Mouse (Mus musculus) limb, embryonic 15.5 days (tissue): Measurements from ENCODE around the gene Cpt1b. TPM values are rescaled to one million over a fixed set of nuclear protein-coding genes. Genes with fewer than 3 reads are reported as not detected.
A peak's percentile ranks its signal among the peaks of the same experiment; 100 is the strongest.

Source experiments
- ATAC-seq: fragments of 200-750 bp; cut with Nextera tagmentation; 2 replicates; pipeline ENCODE4 v1.8.0; 2017; ENCODE audit warnings: low read depth, moderate TSS enrichment; ENCODE audit not compliant: insufficient number of reproducible peaks, low FRiP score, low TSS enrichment
- H3K27ac ChIP-seq: fragments of 300-500 bp; sonication (generic); 2 replicates; pipeline ENCODE4 v1.5.1; 2015; ENCODE audit warnings: moderate library complexity, mild to moderate bottlenecking, inconsistent platforms
- H3K27me3 ChIP-seq: fragments of 300-500 bp; sonication (generic); 2 replicates; pipeline ENCODE4 v1.6.1; 2015; ENCODE audit warnings: inconsistent platforms
- H3K36me3 ChIP-seq: fragments of 300-500 bp; sonication (generic); 2 replicates; pipeline ENCODE4 v1.6.1; 2015; ENCODE audit warnings: inconsistent platforms
- H3K4me1 ChIP-seq: fragments of 300-500 bp; sonication (generic); 2 replicates; pipeline ENCODE4 v1.6.1; 2015; ENCODE audit warnings: inconsistent platforms
- H3K4me2 ChIP-seq: fragments of 300-500 bp; sonication (generic); 2 replicates; pipeline ENCODE4 v1.6.1; 2015; ENCODE audit warnings: mild to moderate bottlenecking, inconsistent platforms
- H3K4me3 ChIP-seq: fragments of 300-500 bp; sonication (generic); 2 replicates; pipeline ENCODE4 v1.5.1; 2015; ENCODE audit warnings: mild to moderate bottlenecking, inconsistent platforms
- H3K9ac ChIP-seq: fragments of 300-500 bp; sonication (generic); 2 replicates; pipeline ENCODE4 v1.6.1; 2015; ENCODE audit warnings: inconsistent platforms
- H3K9me3 ChIP-seq: fragments of 300-500 bp; sonication (generic); 2 replicates; pipeline ENCODE4 v1.6.1; 2016; ENCODE audit warnings: inconsistent platforms
- WGBS: fragments of 180-500 bp; shearing (Covaris S2); methylation state at CpG from one replicate; pipeline ENCODE4 v1.1.7; 2015; 5-methylcytosine and 5-hydroxymethylcytosine counted together
- polyA plus RNA-seq: library from polyadenylated mRNA; unstranded; fragments of >200 nt; fragmentation: Nextera tagmentation; extraction: Ambion mirVana; gene quantifications from 2 replicates; pipeline ENCODE4 v1.2.1, GENCODE M21; 2015

The Cpt1b gene
- polyA plus RNA-seq, 1 experiment from 2014 or later, result 0.91 TPM

DNA sequence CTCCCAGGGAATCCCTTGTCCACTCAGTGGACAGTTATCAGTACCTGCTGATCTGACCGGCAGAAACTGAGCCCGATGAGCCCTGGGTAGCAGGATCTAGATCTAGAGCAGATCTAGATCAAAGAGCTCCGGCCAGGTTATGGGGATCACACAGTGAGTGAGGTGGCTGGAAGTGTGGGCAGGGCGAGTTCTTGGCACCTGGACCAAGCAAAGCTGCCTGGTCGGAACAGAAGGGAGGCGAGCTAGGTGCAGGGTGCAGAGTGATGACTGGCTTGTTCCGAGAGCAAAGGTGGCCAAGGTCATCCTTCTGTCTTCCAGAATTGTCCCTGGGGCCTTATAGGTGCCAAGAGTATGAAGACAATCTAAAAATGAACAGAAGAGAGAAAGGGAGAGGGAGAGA lies 34.2 kb upstream of the Cpt1b start:
- Histone ChIP-seq H3K27me3 (peaks cover 12% of the 10 kb centered on the region), H3K36me3 (no peaks in the 10 kb centered on the region), H3K9ac (no peak overlapping the region), H3K9me3 (no peaks in the 10 kb centered on the region), H3K4me1 (no peaks in the 10 kb centered on the region), H3K27ac (no peak overlapping the region), H3K4me2 (no peak overlapping the region), H3K4me3 (no peak overlapping the region)
- ATAC-seq, result no peak
- WGBS, result 76% methylated on average over 7 of the region's 7 CpGs

DNA sequence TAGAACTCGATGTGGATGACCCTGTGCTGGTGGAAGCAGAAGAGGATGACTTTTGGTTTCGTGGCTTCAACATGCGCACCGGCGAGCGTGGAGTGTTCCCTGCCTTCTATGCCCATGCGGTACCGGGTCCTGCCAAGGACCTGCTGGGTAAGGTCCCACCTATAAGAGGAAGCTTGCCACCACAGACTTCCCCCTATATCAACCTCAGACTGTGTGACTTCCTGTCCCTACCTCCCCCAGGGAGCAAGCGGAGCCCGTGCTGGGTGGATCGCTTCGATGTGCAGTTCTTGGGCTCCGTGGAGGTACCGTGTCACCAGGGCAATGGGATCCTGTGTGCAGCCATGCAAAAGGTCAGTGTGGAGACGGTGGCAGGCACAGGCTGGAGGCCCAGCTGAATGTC lies 33.3 kb upstream of the Cpt1b start:
- Histone ChIP-seq H3K27me3 (peaks cover 21% of the 10 kb centered on the region), H3K4me1 (peaks cover 7% of the 10 kb centered on the region), H3K4me3 (no peak overlapping the region), H3K9ac (no peak overlapping the region), H3K4me2 (no peak overlapping the region), H3K9me3 (no peaks in the 10 kb centered on the region), H3K36me3 (no peaks in the 10 kb centered on the region), H3K27ac (no peak overlapping the region)
- WGBS, result 89% methylated on average over 15 of the region's 15 CpGs
- ATAC-seq, result no peak

DNA sequence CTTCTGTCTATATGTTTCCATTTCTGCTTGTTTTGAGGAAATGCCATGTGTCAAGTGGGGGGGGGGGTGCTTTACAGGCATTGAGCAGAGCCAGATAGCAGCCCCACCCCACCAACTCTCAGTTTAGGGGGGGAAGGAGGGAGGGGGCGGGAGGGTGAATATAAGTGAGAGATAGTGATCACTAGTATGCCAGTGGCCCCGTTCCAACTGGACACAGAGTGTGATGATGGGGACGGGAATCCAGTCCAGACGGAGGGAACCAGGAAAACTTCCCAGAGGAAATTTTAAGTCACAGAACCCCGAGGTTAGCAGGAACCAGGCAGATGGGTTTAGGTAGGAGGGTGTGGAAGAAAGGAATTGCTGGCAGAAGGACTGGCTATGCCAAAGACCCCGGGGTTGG lies 30.0 kb upstream of the Cpt1b start:
- no peak overlapping the region for H3K9ac ChIP-seq
- peaks cover 38% of the 10 kb centered on the region for H3K27me3 ChIP-seq
- H3K27ac ChIP-seq, result no peak overlapping the region
- no peak overlapping the region for H3K4me2 ChIP-seq
- no peak for ATAC-seq
- peaks cover 13% of the 10 kb centered on the region for H3K4me1 ChIP-seq
- 69% methylated on average over 6 of the region's 6 CpGs for WGBS
- no peaks in the 10 kb centered on the region for H3K36me3 ChIP-seq
- no peaks in the 10 kb centered on the region for H3K9me3 ChIP-seq
- no peak overlapping the region for H3K4me3 ChIP-seq

DNA sequence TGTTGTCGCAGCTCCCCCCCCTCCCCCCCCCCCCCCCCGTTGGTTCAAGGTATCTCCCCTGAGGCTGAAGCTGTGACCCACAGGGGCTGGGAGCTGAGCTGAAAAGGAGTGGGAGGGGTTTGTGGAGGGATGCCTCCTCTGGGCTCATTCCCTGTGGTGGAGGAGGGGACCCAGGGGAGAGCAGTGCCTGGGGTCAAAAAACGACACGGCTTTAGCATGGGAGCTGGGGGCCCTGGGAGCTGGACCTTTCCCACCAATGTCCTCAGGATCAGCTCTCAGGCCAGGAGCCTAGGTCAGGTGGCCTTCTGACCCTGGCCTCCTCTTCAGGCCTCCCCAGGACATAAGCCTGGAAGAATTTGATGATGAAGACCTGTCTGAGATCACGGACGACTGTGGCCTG lies 29.2 kb upstream of the Cpt1b start:
- H3K27ac ChIP-seq, result no peak overlapping the region
- H3K4me2 ChIP-seq, result no peak overlapping the region
- no peaks in the 10 kb centered on the region for H3K36me3 ChIP-seq
- H3K4me3 ChIP-seq, result no peak overlapping the region
- 20% methylated on average over 5 of the region's 6 CpGs for WGBS
- peaks cover 38% of the 10 kb centered on the region for H3K27me3 ChIP-seq
- no peak for ATAC-seq
- no peak overlapping the region for H3K9ac ChIP-seq
- H3K4me1 ChIP-seq, result peaks cover 13% of the 10 kb centered on the region
- H3K9me3 ChIP-seq, result no peaks in the 10 kb centered on the region

DNA sequence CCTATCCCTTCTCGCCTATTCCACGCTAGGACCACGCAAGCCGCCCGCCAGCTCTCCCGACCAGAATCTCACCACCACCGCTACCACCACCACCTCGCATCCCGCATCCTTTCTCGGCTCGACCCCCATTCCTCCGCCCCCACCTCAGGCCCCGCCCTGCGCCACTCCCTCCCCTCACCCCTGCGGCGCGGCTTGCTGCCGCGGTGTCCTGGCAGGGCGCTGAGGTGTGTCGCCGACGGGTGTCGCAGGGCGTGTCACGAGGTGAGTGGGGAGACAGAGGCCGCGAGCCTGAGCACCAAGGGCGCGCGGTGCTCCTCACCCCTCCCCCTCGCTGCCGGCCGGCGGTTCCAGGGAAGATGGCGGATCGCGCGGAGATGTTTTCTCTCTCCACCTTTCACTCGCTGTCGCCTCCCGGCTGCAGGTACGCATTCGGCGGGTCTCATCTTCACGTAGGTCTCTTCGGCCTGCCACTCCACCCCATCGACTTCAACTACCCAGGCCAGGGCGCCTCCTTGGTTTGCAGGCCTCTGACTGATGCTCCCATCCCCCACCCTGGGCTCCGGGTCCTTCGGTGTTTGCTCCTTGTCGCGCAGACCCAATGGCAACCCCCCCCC lies 28.3 kb upstream of the Cpt1b start, which contains the start of gene Mapk8ip2:
Gene Mapk8ip2, plus strand, starts transcription at position 49 of the 614 bp plus-strand sequence.
- Histone ChIP-seq H3K4me1 (peaks cover 13% of the 10 kb centered on the region), H3K27me3 (peaks cover 38% of the 10 kb centered on the region), H3K9ac (no peak within 1 kb of the TSS), H3K36me3 (no peaks in the 10 kb centered on the region), H3K9me3 (no peaks in the 10 kb centered on the region), H3K4me2 (peak within 1 kb of the TSS; percentile 85), H3K27ac (no peak within 1 kb of the TSS), H3K4me3 (peak within 1 kb of the TSS; percentile 46)
- WGBS, result under 1% methylated on average over 53 of the region's 53 CpGs
- no peak for ATAC-seq

DNA sequence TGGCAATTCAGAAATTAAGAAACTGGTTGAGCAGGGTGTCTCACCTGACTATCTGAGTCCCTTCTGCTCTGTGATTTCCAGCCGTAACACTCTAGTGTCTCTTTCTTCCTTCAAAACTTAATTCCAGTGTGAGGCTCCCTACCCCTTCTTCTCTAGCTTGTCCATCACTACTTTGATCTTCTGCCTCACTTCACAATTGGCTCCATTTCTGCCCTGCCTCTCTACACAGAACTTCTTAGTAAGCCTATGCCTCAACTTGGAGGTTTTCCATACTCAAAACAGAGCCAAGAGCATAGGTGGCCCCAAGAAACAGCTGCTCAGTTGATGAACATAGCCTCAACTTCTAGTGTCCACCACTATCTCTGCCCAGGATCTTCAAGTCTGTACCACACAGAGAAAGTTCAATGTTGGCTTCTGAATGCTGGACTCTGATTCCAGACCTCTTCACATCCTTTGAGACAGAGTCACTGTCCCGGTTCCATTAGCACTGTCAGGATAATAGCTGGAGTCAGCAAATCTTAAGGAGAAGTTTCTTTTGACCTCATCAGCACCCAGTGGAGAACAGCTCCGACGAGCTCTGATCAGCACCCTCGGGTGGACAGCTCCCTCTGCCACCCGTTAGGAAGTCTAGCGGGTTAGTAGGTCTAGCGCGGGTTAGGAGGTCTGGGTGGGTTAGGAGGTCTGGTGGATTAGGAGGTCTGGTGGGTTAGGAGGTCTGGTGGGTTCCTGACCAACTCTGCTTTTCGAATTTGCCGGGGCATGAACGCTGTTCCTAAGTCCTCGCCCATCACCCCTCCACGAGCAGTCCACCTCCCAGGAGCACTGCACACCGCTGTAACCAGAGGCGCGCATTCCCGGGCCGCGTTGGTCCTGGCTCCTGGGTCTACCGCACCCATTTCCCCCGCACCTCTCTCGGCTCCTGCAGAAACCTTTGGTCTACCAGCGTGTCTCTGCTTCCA lies 27.5 kb upstream of the Cpt1b start:
- ATAC-seq, result no peak
- Histone ChIP-seq H3K27me3 (peaks cover 38% of the 10 kb centered on the region), H3K27ac (no peak overlapping the region), H3K36me3 (no peaks in the 10 kb centered on the region), H3K4me3 (peak overlapping the region; percentile 46), H3K4me1 (peaks cover 13% of the 10 kb centered on the region), H3K9me3 (no peaks in the 10 kb centered on the region), H3K4me2 (peak overlapping the region; percentile 85), H3K9ac (no peak overlapping the region)
- 5% methylated on average over 24 of the region's 24 CpGs for WGBS

DNA sequence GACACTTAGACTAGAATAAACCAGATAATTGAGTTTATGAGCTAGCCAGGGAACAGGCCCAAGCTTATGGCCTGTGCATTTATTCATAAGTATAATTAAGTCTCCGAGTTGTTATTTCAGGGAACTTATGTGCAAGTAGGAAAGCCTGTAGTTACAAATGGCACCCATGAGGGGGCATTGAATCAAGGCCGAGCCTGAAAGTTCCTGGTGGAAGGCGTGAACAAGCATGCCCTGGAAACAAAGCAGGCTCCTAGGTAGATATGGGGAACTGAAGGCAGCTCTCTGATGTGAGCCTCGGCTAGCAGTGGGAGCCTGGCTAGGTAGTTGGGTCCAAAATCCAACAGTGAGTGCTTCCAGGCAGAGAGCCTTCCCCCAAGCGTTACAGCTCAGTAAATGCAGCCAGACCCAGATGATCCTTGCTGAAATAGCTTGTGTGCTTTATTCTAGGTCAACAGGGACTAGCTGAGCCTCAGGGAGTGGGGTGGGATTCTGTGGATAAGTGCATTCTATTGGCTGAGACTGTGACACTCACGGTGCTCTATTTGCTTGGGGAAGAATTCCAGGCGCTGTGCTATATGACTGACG lies 16.9 kb upstream of the Cpt1b start:
- no peak for ATAC-seq
- no peak overlapping the region for H3K9ac ChIP-seq
- H3K4me3 ChIP-seq, result no peak overlapping the region
- no peak overlapping the region for H3K4me2 ChIP-seq
- WGBS, result 42% methylated on average over 8 of the region's 8 CpGs
- no peaks in the 10 kb centered on the region for H3K4me1 ChIP-seq
- H3K9me3 ChIP-seq, result no peaks in the 10 kb centered on the region
- H3K27me3 ChIP-seq, result no peaks in the 10 kb centered on the region
- no peaks in the 10 kb centered on the region for H3K36me3 ChIP-seq
- H3K27ac ChIP-seq, result no peak overlapping the region

DNA sequence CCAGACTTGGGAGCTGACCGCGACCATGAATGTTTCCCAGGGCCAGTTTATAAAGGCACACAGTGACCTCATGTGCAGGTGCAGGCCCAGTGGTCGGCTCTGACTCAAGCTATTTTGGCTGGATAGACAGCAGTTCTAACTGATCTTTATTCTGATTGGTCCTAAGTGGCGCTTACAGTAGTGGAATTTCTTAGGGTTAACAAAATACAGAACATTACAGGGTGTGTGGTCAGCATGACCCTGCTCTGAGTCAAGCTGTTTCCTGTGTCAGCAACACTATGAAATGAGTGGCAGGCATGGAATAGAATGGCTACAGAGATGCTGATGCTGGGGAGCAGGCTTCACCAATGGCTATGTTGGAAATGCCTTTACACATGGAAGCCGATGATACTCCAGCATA lies 10.2 kb upstream of the Cpt1b start:
- Histone ChIP-seq H3K36me3 (no peaks in the 10 kb centered on the region), H3K4me2 (no peak overlapping the region), H3K4me1 (no peaks in the 10 kb centered on the region), H3K27ac (no peak overlapping the region), H3K27me3 (no peaks in the 10 kb centered on the region), H3K9me3 (no peaks in the 10 kb centered on the region), H3K4me3 (no peak overlapping the region), H3K9ac (no peak overlapping the region)
- WGBS, result 83% methylated on average over 5 of the region's 5 CpGs
- no peak for ATAC-seq

DNA sequence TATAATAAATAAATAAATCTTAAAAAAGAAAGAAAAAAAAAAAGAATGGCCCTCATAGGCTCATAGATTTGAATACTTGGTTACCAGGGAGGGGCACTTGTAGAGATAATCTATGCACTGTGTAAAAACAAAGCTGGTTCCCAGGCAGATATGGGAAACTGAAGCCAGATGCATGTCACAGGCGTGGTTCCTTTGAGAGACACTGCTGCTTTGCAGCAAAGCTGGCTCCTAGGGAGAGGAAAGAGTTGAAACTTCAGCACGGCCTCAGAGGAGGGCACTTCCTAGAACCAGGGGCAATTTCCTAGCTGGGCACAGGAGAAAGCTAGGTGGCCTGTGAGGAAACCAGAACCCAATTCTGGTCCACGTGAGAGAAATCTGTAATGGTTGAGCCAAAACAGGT lies 8.5 kb upstream of the Cpt1b start:
- no peaks in the 10 kb centered on the region for H3K9me3 ChIP-seq
- no peak overlapping the region for H3K4me3 ChIP-seq
- H3K36me3 ChIP-seq, result no peaks in the 10 kb centered on the region
- H3K27ac ChIP-seq, result no peak overlapping the region
- ATAC-seq, result no peak
- WGBS, result 60% methylated on average over 3 of the region's 3 CpGs
- no peaks in the 10 kb centered on the region for H3K27me3 ChIP-seq
- no peak overlapping the region for H3K4me2 ChIP-seq
- peaks cover 4% of the 10 kb centered on the region; the same call in 1 of the 2 replicates for H3K4me1 ChIP-seq
- H3K9ac ChIP-seq, result no peak overlapping the region

DNA sequence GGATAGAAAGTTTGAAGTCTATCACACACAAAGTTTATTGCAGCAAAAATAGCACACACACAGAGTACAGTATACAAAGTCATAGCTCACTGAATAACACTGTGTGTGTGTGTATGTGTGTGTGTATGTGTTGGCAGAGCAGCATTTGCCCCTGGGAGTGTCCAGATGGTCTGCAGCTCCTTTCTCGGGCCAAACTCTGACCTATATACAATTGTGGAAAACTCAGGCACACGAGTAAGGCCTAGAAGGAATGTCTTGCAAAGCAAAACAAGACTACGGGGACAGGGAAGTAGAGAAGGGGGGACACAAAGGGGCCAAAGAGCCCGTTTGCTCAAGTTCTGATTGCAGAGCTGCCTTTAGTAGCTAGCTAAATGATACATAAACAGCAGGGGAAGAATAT lies 7.3 kb upstream of the Cpt1b start:
- no peak overlapping the region for H3K4me2 ChIP-seq
- no peak overlapping the region for H3K27ac ChIP-seq
- no peaks in the 10 kb centered on the region for H3K27me3 ChIP-seq
- peaks cover 2% of the 10 kb centered on the region; the same call in 1 of the 2 replicates for H3K36me3 ChIP-seq
- WGBS, result 73% methylated on average over 4 of the region's 4 CpGs
- H3K4me1 ChIP-seq, result peaks cover 12% of the 10 kb centered on the region
- ATAC-seq, result no peak
- H3K4me3 ChIP-seq, result no peak overlapping the region
- no peak overlapping the region for H3K9ac ChIP-seq
- H3K9me3 ChIP-seq, result no peaks in the 10 kb centered on the region

DNA sequence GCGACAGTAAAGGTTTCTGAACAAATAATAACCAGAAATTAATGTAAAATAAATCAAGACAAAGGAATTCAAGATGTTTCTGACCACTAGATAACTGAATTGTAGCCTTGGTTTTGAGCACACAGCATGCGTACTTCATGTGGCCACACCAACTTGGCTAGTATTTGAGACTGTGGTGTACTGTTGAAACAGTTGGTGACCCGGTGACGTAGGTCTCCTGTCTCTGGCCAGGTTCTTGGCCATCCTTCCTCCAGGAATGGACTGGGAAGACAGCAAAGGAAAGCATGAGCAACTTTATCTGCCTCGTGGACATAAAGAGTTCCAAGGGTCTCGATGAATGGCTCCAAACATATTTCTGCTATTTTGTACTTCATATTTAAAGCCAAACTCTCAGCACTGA lies 6.1 kb upstream of the Cpt1b start:
- no peak for ATAC-seq
- Histone ChIP-seq H3K27ac (no peak overlapping the region), H3K27me3 (no peaks in the 10 kb centered on the region), H3K9me3 (no peaks in the 10 kb centered on the region), H3K36me3 (peaks cover 12% of the 10 kb centered on the region), H3K4me3 (no peak overlapping the region), H3K4me2 (no peak overlapping the region), H3K4me1 (peaks cover 12% of the 10 kb centered on the region), H3K9ac (no peak overlapping the region)
- 92% methylated on average over 6 of the region's 6 CpGs for WGBS

DNA sequence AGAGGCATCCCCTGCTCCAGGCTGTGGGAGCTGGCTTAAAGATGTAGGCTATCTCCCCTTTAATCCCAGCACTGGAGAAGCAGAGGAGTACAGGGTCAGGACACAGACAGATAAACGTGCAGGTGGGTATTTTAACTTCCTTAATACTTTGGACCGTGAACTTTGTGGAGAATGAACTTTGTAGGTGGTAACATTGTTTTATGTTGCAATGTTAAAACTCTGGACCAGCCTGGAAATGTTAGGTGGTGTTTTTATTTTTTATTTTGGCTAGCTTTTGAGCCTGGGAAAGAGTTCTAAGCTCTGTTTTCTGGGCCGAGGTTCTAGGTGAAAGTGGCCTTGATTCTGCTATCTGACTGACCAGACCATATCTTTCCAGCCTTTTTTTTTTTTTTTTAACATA lies 5.6 kb upstream of the Cpt1b start:
- Histone ChIP-seq H3K4me1 (peaks cover 12% of the 10 kb centered on the region), H3K36me3 (peaks cover 18% of the 10 kb centered on the region), H3K27ac (no peak overlapping the region), H3K4me2 (no peak overlapping the region), H3K27me3 (no peaks in the 10 kb centered on the region), H3K9me3 (no peaks in the 10 kb centered on the region), H3K4me3 (no peak overlapping the region), H3K9ac (no peak overlapping the region)
- WGBS, result 92% methylated on average over 3 of the region's 3 CpGs
- ATAC-seq, result no peak
